Comparison of ENCODE assay signal across 19 mouse cellular contexts in the genomic region with DNA sequence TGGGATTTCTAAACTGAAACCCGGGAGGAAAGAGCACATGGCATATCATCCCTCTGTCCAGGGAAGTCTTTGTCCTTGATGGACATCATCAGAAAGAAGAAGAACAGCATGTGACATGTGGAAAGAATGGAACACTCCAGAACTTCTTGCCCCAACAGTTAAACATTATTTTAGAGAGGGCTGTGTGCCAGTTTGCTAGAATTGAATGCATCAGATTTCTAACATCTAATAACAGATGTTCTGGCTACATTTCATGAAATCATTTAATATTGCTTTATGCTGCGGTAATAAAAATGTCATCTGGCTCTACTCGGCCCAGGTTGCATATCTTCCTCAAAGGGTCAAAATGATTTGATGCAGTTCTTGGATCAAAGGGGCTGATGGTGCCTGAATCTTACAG.
DNase-seq lines count a peak whose midpoint lies in the region; ATAC-seq and TF ChIP-seq lines count a peak whose summit lies in the region.
"Had no signal": no experiment of that assay in that cellular context is flagged by ENCODE, and none has a peak within 500 bp of the region (broad histone marks: within the 10 kb centered on the region; RNA-seq: fewer than 3 reads in every experiment).

No protein-coding gene starts in this region.

- peak; percentile 18 for DNase-seq in heart, adult 11 months
- DNase-seq in lung, postnatal 0 days (ENCODE audit: low spot score) = no peak
- DNase-seq in lung, postnatal 25 days (ENCODE audit: low spot score) = no peak
- DNase-seq in hindbrain, postnatal 0 days (ENCODE audit: low spot score) = no peak
- DNase-seq: adrenal gland, adult 8-10 months; adrenal gland, postnatal 14 days; adrenal gland, postnatal 36 days; cerebellum, adult 11-12 months; cerebellum, adult 2 months; cerebellum, adult 9-10 months; cerebellum, postnatal 10 days; cerebellum, postnatal 25 days; forebrain, postnatal 0 days had no signal

- no peaks in the 10 kb centered on the region for H3K4me1 ChIP-seq in heart, embryonic 12.5 days (replicated peaks)
- H3K4me1 ChIP-seq in lung, postnatal 0 days (ENCODE audit: insufficient read depth, low read depth, low read length) = no peaks in the 10 kb centered on the region
- no peaks in the 10 kb centered on the region for H3K4me1 ChIP-seq in hindbrain, postnatal 0 days (ENCODE audit: insufficient read depth, low read length)
- H3K4me1 ChIP-seq: embryonic facial prominence, embryonic 13.5 days; forebrain, embryonic 13.5 days; forebrain, embryonic 15.5 days had no signal

- no peaks in the 10 kb centered on the region for H3K27me3 ChIP-seq in heart, embryonic 12.5 days (replicated peaks)
- no peaks in the 10 kb centered on the region for H3K27me3 ChIP-seq in lung, postnatal 0 days (replicated peaks; ENCODE audit: insufficient read depth, low read length)
- H3K27me3 ChIP-seq in hindbrain, postnatal 0 days (ENCODE audit: insufficient read depth, low read length) = no peaks in the 10 kb centered on the region
- H3K27me3 ChIP-seq: forebrain, embryonic 13.5 days; forebrain, embryonic 15.5 days; Patski had no signal

- H3K36me3 ChIP-seq in heart, embryonic 12.5 days = no peaks in the 10 kb centered on the region
- no peaks in the 10 kb centered on the region for H3K36me3 ChIP-seq in lung, postnatal 0 days (ENCODE audit: insufficient read depth, low read length)
- no peaks in the 10 kb centered on the region for H3K36me3 ChIP-seq in hindbrain, postnatal 0 days (ENCODE audit: insufficient read depth, low read length)
- H3K36me3 ChIP-seq: embryonic facial prominence, embryonic 13.5 days; forebrain, embryonic 15.5 days had no signal

- no peak overlapping the region for H3K4me2 ChIP-seq in heart, embryonic 12.5 days
- no peak overlapping the region for H3K4me2 ChIP-seq in lung, postnatal 0 days (replicated peaks; ENCODE audit: low read depth, low read length)
- H3K4me2 ChIP-seq in hindbrain, postnatal 0 days (ENCODE audit: low read depth, low read length) = no peak overlapping the region
- H3K4me2 ChIP-seq: embryonic facial prominence, embryonic 13.5 days; forebrain, embryonic 13.5 days; forebrain, embryonic 15.5 days had no signal

- no peak overlapping the region for H3K9ac ChIP-seq in heart, embryonic 12.5 days
- no peak overlapping the region for H3K9ac ChIP-seq in lung, postnatal 0 days (replicated peaks; ENCODE audit: low read depth)
- H3K9ac ChIP-seq in hindbrain, postnatal 0 days (replicated peaks; ENCODE audit: low read length) = no peak overlapping the region
- H3K9ac ChIP-seq: embryonic facial prominence, embryonic 13.5 days; forebrain, embryonic 13.5 days; forebrain, embryonic 15.5 days; forebrain, postnatal 0 days had no signal

- TF ChIP-seq CTCF in lung, postnatal 0 days (IDR thresholded peaks at IDR 0.05) = no peak
- no peak for TF ChIP-seq CTCF in hindbrain, postnatal 0 days (IDR thresholded peaks at IDR 0.05; ENCODE audit: low read depth)

- WGBS in heart, embryonic 12.5 days = 77% methylated on average over 3 of the region's 3 CpGs
- WGBS in lung, postnatal 0 days = 63% methylated on average over 3 of the region's 3 CpGs
- 92% methylated on average over 3 of the region's 3 CpGs for WGBS in hindbrain, postnatal 0 days

- peak; percentile 49; the same call in 1 of the 2 replicates for TF ChIP-seq EP300 in lung, postnatal 0 days (IDR thresholded peaks at IDR 0.05)

- no peaks in the 10 kb centered on the region for H3K9me3 ChIP-seq in heart, embryonic 12.5 days (replicated peaks)
- H3K9me3 ChIP-seq in lung, postnatal 0 days (ENCODE audit: low read length) = no peaks in the 10 kb centered on the region
- no peaks in the 10 kb centered on the region for H3K9me3 ChIP-seq in hindbrain, postnatal 0 days (ENCODE audit: low read length)
- H3K9me3 ChIP-seq: embryonic facial prominence, embryonic 13.5 days; forebrain, embryonic 13.5 days; forebrain, embryonic 15.5 days had no signal

- H3K27ac ChIP-seq in heart, embryonic 12.5 days (ENCODE audit: poor library complexity, severe bottlenecking) = no peak overlapping the region
- H3K27ac ChIP-seq in lung, postnatal 0 days (ENCODE audit: low read length) = no peak overlapping the region
- no peak overlapping the region for H3K27ac ChIP-seq in hindbrain, postnatal 0 days
- H3K27ac ChIP-seq: embryonic facial prominence, embryonic 13.5 days; forebrain, embryonic 13.5 days; forebrain, embryonic 15.5 days had no signal

- no peak for ATAC-seq in heart, embryonic 12.5 days (ENCODE audit: insufficient number of reproducible peaks, low FRiP score)
- ATAC-seq in lung, postnatal 0 days = no peak
- ATAC-seq in hindbrain, postnatal 0 days = no peak
- ATAC-seq: activated CD4-positive, CD25-positive, alpha-beta regulatory T cell, adult 4 months; forebrain, embryonic 13.5 days; forebrain, embryonic 15.5 days; forebrain, postnatal 0 days; Patski had no signal

- no peak overlapping the region for H3K4me3 ChIP-seq in heart, embryonic 12.5 days
- no peak overlapping the region for H3K4me3 ChIP-seq in lung, postnatal 0 days (ENCODE audit: low read depth, low read length)
- H3K4me3 ChIP-seq in hindbrain, postnatal 0 days (ENCODE audit: low read length) = no peak overlapping the region
- H3K4me3 ChIP-seq: embryonic facial prominence, embryonic 13.5 days; forebrain, embryonic 13.5 days; forebrain, embryonic 15.5 days had no signal
